Mouse (Mus musculus): ENCODE data around the gene Smok2a. TPM values are rescaled to one million over a fixed set of nuclear protein-coding genes. Genes with fewer than 3 reads are reported as not detected.
"Not testable (repeated sequence)": the region's sequence is repeated elsewhere in the genome, so short reads cannot be mapped to it uniquely, and the experiment has no call there.

The Smok2a gene
- polyA plus RNA-seq, 1 experiment from 2014 or later, result not detected

- not testable (repeated sequence) for H3K4me2 ChIP-seq (ENCODE audit: low read length); H3K27ac ChIP-seq (ENCODE audit: low read depth, low read length)
These were observed 33.4 kb upstream of the Smok2a start for GRCm38 (mm10) chr17:13187621-13188020.

DNA sequence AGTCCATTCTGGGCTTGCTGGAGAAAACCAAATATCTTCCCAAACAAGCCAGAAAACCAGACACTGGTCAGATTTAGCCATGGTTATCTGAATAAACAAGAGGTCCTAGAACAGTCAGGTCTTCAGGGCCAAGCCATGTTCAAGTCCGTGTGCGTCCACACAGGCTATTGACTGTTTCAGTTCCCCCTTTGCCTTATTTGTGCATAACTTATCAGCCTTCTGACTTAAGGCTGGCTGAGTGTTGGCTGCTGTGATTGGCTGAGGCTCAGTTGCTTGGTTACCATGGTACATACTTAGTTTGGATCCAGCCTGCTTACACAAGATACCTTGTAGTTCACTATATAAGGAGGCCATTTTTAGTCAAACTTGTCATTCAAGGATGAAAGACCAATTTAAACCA is 32.1 kb upstream of the Smok2a start:
- ATAC-seq, result not testable (repeated sequence)
- WGBS, result 93% methylated on average over 2 of the region's 2 CpGs
- peaks cover 26% of the 10 kb centered on the region for H3K9me3 ChIP-seq (ENCODE audit: control insufficient read depth, low read length)

More at GRCm38 (mm10) chr17:13187621-13188020, 33.4 kb upstream of the Smok2a start:
- H3K27me3 ChIP-seq (replicated peaks; ENCODE audit: control insufficient read depth, insufficient read depth, low read length); H3K4me3 ChIP-seq (ENCODE audit: low read length); H3K9ac ChIP-seq (ENCODE audit: low read depth, low read length); H3K4me1 ChIP-seq (ENCODE audit: control insufficient read depth, insufficient read depth, low read depth, low read length); ATAC-seq; H3K36me3 ChIP-seq (ENCODE audit: control insufficient read depth, insufficient read depth, low read length): not testable (repeated sequence)
- 60% methylated on average over 6 of the region's 6 CpGs for WGBS
- peaks cover 27% of the 10 kb centered on the region for H3K9me3 ChIP-seq (ENCODE audit: control insufficient read depth, low read length)

DNA sequence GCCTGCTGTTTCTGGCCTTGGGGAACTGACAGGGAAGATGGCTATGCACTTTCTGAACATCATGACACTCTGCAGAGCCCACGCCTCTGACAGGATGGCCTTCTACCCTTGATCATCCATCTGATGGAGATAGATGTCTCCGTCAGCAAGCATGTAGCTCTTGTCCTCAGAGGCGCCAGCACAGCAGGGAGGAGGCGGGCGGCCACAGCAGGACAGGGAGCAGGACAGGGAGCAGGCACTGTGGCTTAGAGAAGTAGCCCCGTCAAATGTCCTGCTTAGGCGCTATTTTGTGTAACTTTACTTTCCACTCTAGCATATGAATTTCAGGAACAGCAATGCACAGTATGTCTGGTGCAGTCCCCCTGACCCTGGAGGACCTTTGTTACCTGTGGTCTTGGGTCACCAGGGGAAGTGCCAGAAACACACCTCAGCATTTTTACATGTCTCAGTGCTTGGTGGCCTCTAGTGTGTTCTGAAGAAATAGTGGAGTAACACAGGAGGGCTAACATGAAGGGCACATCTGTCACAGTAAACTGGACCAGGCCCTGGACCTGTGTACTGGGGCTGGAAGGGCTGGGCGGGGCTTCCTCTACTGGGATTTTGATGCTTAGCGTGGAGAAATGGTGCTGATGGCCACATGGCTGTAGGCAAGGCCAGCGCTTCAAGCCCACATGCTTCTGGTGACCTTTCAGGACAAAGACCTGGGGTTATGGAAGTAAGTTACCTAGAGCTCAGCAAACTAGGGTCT is 30.0 kb upstream of the Smok2a start:
- H3K9ac ChIP-seq (ENCODE audit: low read depth, low read length); ATAC-seq; H3K4me1 ChIP-seq (ENCODE audit: control insufficient read depth, insufficient read depth, low read depth, low read length); H3K36me3 ChIP-seq (ENCODE audit: control insufficient read depth, insufficient read depth, low read length); H3K27ac ChIP-seq (ENCODE audit: low read depth, low read length); H3K4me3 ChIP-seq (ENCODE audit: low read length); H3K4me2 ChIP-seq (ENCODE audit: low read length); H3K27me3 ChIP-seq (replicated peaks; ENCODE audit: control insufficient read depth, insufficient read depth, low read length): not testable (repeated sequence)
- 91% methylated on average over 10 of the region's 10 CpGs for WGBS
- H3K9me3 ChIP-seq (ENCODE audit: control insufficient read depth, low read length), result peaks cover 33% of the 10 kb centered on the region

More for the DNA sequence above, 32.1 kb upstream of the Smok2a start:
- not testable (repeated sequence) for H3K9ac ChIP-seq (ENCODE audit: low read depth, low read length); H3K4me2 ChIP-seq (ENCODE audit: low read length); H3K36me3 ChIP-seq (ENCODE audit: control insufficient read depth, insufficient read depth, low read length); H3K27ac ChIP-seq (ENCODE audit: low read depth, low read length); H3K4me1 ChIP-seq (ENCODE audit: control insufficient read depth, insufficient read depth, low read depth, low read length); H3K27me3 ChIP-seq (replicated peaks; ENCODE audit: control insufficient read depth, insufficient read depth, low read length); H3K4me3 ChIP-seq (ENCODE audit: low read length)

DNA sequence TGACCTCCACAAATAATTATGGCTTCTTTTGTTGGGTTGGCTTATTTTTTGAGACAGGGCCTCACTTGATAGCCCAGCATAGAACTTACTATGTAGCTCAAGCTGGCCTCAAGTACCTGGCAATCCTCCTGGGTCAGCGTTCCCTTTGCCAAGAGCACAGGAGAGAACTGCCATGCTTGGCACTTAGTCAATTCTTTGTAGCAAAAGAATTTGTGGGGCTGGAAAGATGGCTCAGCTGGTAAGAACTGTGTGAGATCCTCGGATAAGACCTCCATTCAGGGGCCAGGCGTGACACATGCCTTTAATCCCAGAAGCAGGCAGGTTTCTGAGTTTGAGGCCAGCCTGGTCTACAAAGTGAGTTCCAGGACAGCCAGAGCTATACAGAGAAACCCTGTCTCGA is 24.5 kb upstream of the Smok2a start:
- not testable (repeated sequence) for H3K9ac ChIP-seq (ENCODE audit: low read depth, low read length); H3K27me3 ChIP-seq (replicated peaks; ENCODE audit: control insufficient read depth, insufficient read depth, low read length); H3K27ac ChIP-seq (ENCODE audit: low read depth, low read length); H3K4me1 ChIP-seq (ENCODE audit: control insufficient read depth, insufficient read depth, low read depth, low read length); H3K4me2 ChIP-seq (ENCODE audit: low read length); ATAC-seq; H3K4me3 ChIP-seq (ENCODE audit: low read length); H3K36me3 ChIP-seq (ENCODE audit: control insufficient read depth, insufficient read depth, low read length)
- H3K9me3 ChIP-seq (ENCODE audit: control insufficient read depth, low read length), result peaks cover 36% of the 10 kb centered on the region
- WGBS, result 62% methylated on average over 4 of the region's 4 CpGs

GRCm38 (mm10) chr17:13198812-13199211 is 22.2 kb upstream of the Smok2a start:
- not testable (repeated sequence) for H3K4me2 ChIP-seq (ENCODE audit: low read length); H3K9ac ChIP-seq (ENCODE audit: low read depth, low read length); H3K27ac ChIP-seq (ENCODE audit: low read depth, low read length); H3K27me3 ChIP-seq (replicated peaks; ENCODE audit: control insufficient read depth, insufficient read depth, low read length); H3K4me1 ChIP-seq (ENCODE audit: control insufficient read depth, insufficient read depth, low read depth, low read length); H3K4me3 ChIP-seq (ENCODE audit: low read length); ATAC-seq; H3K36me3 ChIP-seq (ENCODE audit: control insufficient read depth, insufficient read depth, low read length)
- H3K9me3 ChIP-seq (ENCODE audit: control insufficient read depth, low read length), result peaks cover 27% of the 10 kb centered on the region
- WGBS, result 85% methylated on average over 2 of the region's 2 CpGs

- H3K4me3 ChIP-seq (ENCODE audit: low read length); H3K9ac ChIP-seq (ENCODE audit: low read depth, low read length); H3K27me3 ChIP-seq (replicated peaks; ENCODE audit: control insufficient read depth, insufficient read depth, low read length); H3K36me3 ChIP-seq (ENCODE audit: control insufficient read depth, insufficient read depth, low read length); H3K4me2 ChIP-seq (ENCODE audit: low read length); H3K4me1 ChIP-seq (ENCODE audit: control insufficient read depth, insufficient read depth, low read depth, low read length); H3K27ac ChIP-seq (ENCODE audit: low read depth, low read length): not testable (repeated sequence)
- 74% methylated on average over 8 of the region's 9 CpGs for WGBS
- peaks cover 26% of the 10 kb centered on the region for H3K9me3 ChIP-seq (ENCODE audit: control insufficient read depth, low read length)
- peak; percentile 81 for ATAC-seq
These were observed 21.0 kb upstream of the Smok2a start for GRCm38 (mm10) chr17:13199880-13200409.

DNA sequence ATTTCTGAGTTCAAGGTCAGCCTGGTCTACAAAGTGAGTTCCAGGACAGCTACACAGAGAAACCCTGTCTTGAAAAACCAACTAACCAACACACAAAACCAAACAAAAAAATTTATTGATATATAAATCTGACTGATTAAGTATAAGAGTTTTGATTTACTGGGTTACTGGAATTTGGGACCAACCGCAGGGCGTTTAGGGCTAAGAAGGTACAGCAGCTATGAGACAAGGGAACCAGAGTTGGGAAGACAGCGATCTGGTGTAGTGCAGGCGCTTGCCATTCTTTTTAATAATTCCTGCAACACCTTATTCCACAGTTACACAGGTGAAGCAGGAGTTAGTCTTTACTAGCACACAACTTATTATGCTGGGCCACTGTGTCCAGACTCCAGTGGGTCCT is 19.4 kb upstream of the Smok2a start:
- not testable (repeated sequence) for H3K9ac ChIP-seq (ENCODE audit: low read depth, low read length)

DNA sequence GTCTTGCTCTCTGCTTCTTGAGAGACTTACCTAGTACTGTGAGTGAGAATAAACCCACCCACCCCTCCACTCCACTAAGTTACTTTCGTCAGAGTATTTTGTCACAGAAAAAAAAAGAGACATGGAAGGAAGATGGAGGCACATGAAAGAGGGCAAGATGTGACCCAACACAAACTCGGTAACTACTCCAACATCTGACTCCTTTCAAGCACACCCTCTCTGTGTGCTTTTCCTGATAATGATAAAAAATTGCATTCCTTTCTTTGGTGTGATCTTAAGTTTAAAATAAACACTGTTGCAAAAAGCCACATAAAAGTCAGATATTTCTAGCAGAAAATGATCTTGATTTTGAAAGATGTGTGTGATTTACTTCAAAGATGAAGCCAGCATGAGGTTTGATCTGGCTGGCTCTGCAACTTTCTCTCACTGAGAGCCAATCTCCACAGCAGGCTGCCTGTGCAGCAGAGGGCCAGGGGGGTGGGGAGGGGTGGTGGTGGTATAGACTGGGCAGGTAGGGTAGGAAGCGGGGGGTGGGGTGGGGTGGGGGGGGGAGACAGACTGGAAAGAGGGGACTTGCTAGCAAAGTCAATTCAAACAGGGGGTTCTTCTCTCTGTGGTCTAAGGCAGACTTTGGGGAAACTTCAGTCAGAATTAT is 18.4 kb upstream of the Smok2a start:
- H3K4me3 ChIP-seq (ENCODE audit: low read length); H3K9ac ChIP-seq (ENCODE audit: low read depth, low read length); H3K36me3 ChIP-seq (ENCODE audit: control insufficient read depth, insufficient read depth, low read length); H3K4me1 ChIP-seq (ENCODE audit: control insufficient read depth, insufficient read depth, low read depth, low read length); H3K27me3 ChIP-seq (replicated peaks; ENCODE audit: control insufficient read depth, insufficient read depth, low read length); H3K4me2 ChIP-seq (ENCODE audit: low read length); ATAC-seq; H3K27ac ChIP-seq (ENCODE audit: low read depth, low read length): not testable (repeated sequence)
- 81% methylated on average over 2 of the region's 3 CpGs for WGBS
- H3K9me3 ChIP-seq (ENCODE audit: control insufficient read depth, low read length), result peaks cover 27% of the 10 kb centered on the region

More for the DNA sequence above, 19.4 kb upstream of the Smok2a start:
- H3K9me3 ChIP-seq (ENCODE audit: control insufficient read depth, low read length), result peaks cover 18% of the 10 kb centered on the region
- not testable (repeated sequence) for H3K4me1 ChIP-seq (ENCODE audit: control insufficient read depth, insufficient read depth, low read depth, low read length); H3K4me2 ChIP-seq (ENCODE audit: low read length); H3K4me3 ChIP-seq (ENCODE audit: low read length); H3K27ac ChIP-seq (ENCODE audit: low read depth, low read length); ATAC-seq; H3K36me3 ChIP-seq (ENCODE audit: control insufficient read depth, insufficient read depth, low read length); H3K27me3 ChIP-seq (replicated peaks; ENCODE audit: control insufficient read depth, insufficient read depth, low read length)
- WGBS, result 91% methylated on average over 4 of the region's 4 CpGs

- peaks cover 30% of the 10 kb centered on the region for H3K9me3 ChIP-seq (ENCODE audit: control insufficient read depth, low read length)
- not testable (repeated sequence) for H3K4me3 ChIP-seq (ENCODE audit: low read length); H3K4me1 ChIP-seq (ENCODE audit: control insufficient read depth, insufficient read depth, low read depth, low read length); H3K36me3 ChIP-seq (ENCODE audit: control insufficient read depth, insufficient read depth, low read length); ATAC-seq; H3K27ac ChIP-seq (ENCODE audit: low read depth, low read length); H3K27me3 ChIP-seq (replicated peaks; ENCODE audit: control insufficient read depth, insufficient read depth, low read length); H3K9ac ChIP-seq (ENCODE audit: low read depth, low read length); H3K4me2 ChIP-seq (ENCODE audit: low read length)
- 84% methylated on average over 1 of the region's 1 CpGs for WGBS
These were observed 15.7 kb upstream of the Smok2a start for GRCm38 (mm10) chr17:13205247-13205646.
